Mouse (Mus musculus): ENCODE measurements around the gene Tsfm. TPM values are rescaled to one million over a fixed set of nuclear protein-coding genes. Genes with fewer than 3 reads are reported as not detected.
A peak's percentile ranks its signal among the peaks of the same experiment; 100 is the strongest.
"Not testable (repeated sequence)": the region's sequence is repeated elsewhere in the genome, so short reads cannot be mapped to it uniquely, and the experiment has no call there.

The Tsfm gene
- polyA plus RNA-seq (2017; shearing (Covaris generic)) = 10 to 100 TPM; 38.2 to 54.1 TPM

GRCm38 (mm10) chr10:127030336-127031296, at the start of gene Tsfm:
Gene Tsfm, minus strand, starts transcription at chr10:127030840.
- peak; percentile 85 for ATAC-seq

- ATAC-seq = no peak
Observed at GRCm38 (mm10) chr10:127079665-127080391, 49.2 kb upstream of the Tsfm start.

- no peak for ATAC-seq
Observed at GRCm38 (mm10) chr10:127078677-127079575, 48.3 kb upstream of the Tsfm start.

GRCm38 (mm10) chr10:127078001-127078676, 47.5 kb upstream of the Tsfm start:
- no peak for ATAC-seq

- no peak for ATAC-seq
Observed at GRCm38 (mm10) chr10:127077515-127077914, 46.9 kb upstream of the Tsfm start.

- peak; percentile 91 for ATAC-seq
Observed at GRCm38 (mm10) chr10:127076082-127076481, 45.4 kb upstream of the Tsfm start.

- peak; percentile 5 for ATAC-seq
Observed at GRCm38 (mm10) chr10:127075651-127076050, 45.0 kb upstream of the Tsfm start.

- peak; percentile 85 for ATAC-seq
Observed at GRCm38 (mm10) chr10:127075080-127075479, 44.4 kb upstream of the Tsfm start, which contains the start of gene Agap2. Gene Agap2, plus strand, starts transcription at chr10:127075284.

- no peak for ATAC-seq
Observed at GRCm38 (mm10) chr10:127073981-127074380, 43.3 kb upstream of the Tsfm start.

GRCm38 (mm10) chr10:127072969-127073368, 42.3 kb upstream of the Tsfm start:
- ATAC-seq = not testable (repeated sequence)

GRCm38 (mm10) chr10:127072270-127072669, 41.6 kb upstream of the Tsfm start:
- not testable (repeated sequence) for ATAC-seq

- no peak for ATAC-seq
Observed at GRCm38 (mm10) chr10:127071203-127071602, 40.6 kb upstream of the Tsfm start.

- ATAC-seq = peak; percentile 77
Observed at GRCm38 (mm10) chr10:127070190-127071121, 39.8 kb upstream of the Tsfm start, which contains the start of gene Tspan31. Gene Tspan31, minus strand, starts transcription at chr10:127070264.

GRCm38 (mm10) chr10:127069281-127070189, 38.9 kb upstream of the Tsfm start:
- peak; percentile 14 for ATAC-seq

GRCm38 (mm10) chr10:127068360-127069038, 37.9 kb upstream of the Tsfm start:
- ATAC-seq = no peak

GRCm38 (mm10) chr10:127066519-127067018, 35.9 kb upstream of the Tsfm start:
- no peak for ATAC-seq

GRCm38 (mm10) chr10:127065981-127066380, 35.3 kb upstream of the Tsfm start:
- ATAC-seq = no peak

All from CD4-positive, CD25-positive, alpha-beta regulatory T cell, adult 4 months (primary cell).